Mouse (Mus musculus) c-Kit-positive CD71-positive TER-119-negative erythroid progenitor cells, embryonic 14.5 days (primary cell): ENCODE results near the gene Rorb.

ENCODE experiments used
- DNase-seq: peaks from one replicate; pipeline ENCODE4 v3.0.0-alpha.2; 2013; ENCODE audit warnings: low read depth

Gene Rorb

GRCm38 (mm10) chr19:19005144-19005543 lies 105.9 kb downstream of the Rorb start:
- no peak for DNase-seq

GRCm38 (mm10) chr19:19004023-19004656 lies 106.9 kb downstream of the Rorb start:
- DNase-seq = no peak

- DNase-seq = no peak
These were observed 112.0 kb downstream of the Rorb start for GRCm38 (mm10) chr19:18998966-18999365.

- no peak for DNase-seq
These were observed 113.3 kb downstream of the Rorb start for GRCm38 (mm10) chr19:18997711-18998110.

- DNase-seq = no peak
These were observed 131.0 kb downstream of the Rorb start for GRCm38 (mm10) chr19:18979996-18980395.

GRCm38 (mm10) chr19:18974796-18975660 lies 136.0 kb downstream of the Rorb start:
- no peak for DNase-seq

- no peak for DNase-seq
These were observed 141.6 kb downstream of the Rorb start for GRCm38 (mm10) chr19:18969386-18969785.

DNA sequence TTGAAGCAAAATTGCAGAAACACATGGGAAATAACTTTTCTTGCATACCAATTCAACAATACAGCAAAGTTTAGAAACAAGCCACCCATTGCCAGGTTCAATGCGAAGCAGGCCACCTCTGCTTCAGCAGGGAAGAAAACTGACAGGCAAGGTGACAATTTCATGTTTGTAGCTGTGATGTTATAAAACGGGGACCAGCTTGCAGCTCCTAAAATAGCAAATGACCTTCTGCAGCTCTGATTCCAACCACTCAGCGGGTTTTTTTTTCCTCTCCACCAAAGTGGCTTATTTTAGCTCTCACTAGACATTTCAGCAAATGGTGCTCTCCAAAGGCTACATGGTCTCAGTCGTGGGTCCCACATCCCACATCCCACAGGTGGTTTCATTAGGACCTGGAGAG lies 143.7 kb downstream of the Rorb start:
- no peak for DNase-seq

DNA sequence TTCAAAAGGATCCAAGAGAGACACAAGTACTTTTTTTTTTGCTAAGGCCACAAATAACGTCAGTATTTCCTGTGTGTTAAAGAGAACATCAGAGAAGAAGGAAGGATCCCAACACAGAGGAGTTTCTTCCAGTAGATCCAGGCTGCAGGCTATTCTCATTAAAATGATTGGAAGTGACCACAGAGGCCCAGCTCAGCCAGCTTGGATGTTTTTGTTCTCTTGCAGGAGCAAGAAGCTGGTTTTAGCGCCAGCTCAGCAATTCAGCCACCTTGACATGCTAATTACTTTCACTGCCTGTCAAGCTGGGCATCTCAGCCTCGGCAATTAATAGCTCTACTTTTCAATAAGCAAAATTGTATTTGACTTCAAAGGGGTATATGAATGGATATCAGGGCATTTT lies 151.1 kb downstream of the Rorb start:
- no peak for DNase-seq

DNA sequence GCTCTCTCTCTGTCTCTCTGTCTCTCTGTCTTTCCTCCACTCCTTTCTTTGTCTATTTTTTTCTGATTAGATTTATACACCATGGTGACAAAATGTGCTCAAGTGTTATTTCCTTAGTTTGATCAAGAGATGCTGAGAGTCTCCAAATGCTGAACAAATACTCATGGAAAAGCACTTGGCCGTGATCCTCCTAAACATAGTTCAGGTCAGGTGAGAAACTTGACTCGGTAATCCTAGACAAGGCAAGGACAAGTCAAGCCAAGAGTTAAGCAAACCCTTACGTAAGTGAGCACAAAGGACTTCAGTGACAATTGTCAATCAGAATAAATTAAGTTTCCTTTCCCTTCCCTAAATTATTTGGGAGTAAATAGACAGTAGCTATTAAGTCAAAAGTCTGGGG lies 158.2 kb downstream of the Rorb start:
- no peak for DNase-seq

- no peak for DNase-seq
These were observed 163.8 kb downstream of the Rorb start for GRCm38 (mm10) chr19:18947193-18947592.

DNA sequence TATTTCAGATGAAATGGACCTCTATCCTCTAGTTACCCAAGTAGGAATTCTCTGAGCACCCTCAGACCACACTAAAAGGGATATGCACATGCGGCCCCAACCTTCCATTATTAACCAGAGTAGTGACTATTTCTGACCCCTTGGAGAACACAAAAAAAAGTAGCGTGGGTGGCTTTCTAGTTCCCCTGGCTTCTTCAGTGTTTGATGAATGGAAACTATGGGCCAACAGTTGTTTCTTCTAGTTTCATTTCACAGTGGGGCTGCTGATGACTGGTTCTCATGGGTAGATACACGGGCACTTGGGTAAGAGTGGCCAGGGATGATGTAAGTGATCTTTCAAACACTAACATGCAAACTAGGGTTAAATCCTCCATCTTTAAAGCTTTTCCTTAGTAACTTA lies 165.7 kb downstream of the Rorb start:
- DNase-seq = no peak

GRCm38 (mm10) chr19:18941391-18941790 lies 169.6 kb downstream of the Rorb start:
- DNase-seq = no peak

DNA sequence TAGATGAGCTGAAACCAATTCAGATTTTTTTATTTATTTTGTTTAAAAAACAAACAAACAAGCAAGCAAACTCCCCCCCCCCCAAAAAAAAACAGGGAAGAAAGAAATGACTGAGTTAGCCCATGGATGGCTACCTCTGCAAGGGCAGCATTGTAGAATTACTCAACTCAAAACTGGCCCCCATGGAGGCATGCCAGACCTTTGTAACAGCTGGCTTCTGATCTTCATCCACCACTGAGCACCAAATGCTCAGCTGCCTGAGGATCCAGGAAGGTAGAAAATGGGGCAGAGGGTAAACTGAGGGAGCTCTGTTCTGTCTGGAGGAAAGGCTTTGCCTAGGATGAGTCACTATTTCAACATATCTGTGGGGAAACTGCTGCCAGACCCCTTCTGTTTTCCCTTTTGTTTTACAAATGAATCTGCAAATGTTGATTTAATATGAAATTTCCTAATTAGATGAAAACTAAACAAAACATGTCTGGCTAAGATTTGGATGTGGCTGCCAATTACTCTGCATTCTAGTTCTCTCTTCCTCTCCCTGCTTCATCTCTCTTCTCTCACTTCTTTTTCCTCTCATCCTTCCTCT lies 199.1 kb downstream of the Rorb start:
- no peak for DNase-seq

GRCm38 (mm10) chr19:18909641-18910040 lies 201.4 kb downstream of the Rorb start:
- no peak for DNase-seq

DNA sequence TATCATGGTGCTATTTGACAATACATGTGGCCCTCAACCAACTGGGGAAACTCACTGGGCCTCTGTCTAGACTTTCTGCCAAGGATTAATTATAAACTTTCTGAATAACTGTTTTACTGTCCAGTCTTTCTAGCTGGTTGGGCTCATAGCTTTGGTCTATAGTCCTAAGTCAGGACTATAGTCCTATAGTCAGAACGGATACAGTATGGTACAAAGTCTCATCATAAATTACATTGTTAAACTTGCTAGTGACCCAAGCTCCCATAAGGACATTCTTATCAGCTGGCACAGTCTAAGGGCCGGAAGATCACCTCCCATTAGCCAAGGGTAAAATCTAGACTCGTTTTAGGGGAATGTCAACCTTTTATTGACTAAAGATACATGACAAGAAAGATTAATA lies 205.5 kb downstream of the Rorb start:
- no peak for DNase-seq

DNA sequence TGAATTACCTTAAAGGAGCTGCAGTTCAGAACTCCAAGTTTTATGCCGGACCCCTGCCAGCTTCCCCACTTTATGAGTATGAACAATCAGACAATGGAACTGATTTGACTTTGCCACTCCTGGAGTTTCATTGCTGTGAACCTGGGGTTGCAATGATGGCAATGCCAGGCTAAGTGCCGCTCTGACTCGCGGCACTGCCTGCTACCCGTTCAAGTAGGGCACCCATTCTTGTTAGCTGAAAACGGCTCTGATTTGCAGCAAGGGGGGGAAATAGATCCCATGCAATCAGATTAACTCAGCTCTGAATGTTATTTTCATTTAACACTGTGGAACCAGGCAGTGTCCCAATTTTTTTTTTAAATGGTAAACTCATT lies 208.3 kb downstream of the Rorb start:
- DNase-seq = no peak

DNA sequence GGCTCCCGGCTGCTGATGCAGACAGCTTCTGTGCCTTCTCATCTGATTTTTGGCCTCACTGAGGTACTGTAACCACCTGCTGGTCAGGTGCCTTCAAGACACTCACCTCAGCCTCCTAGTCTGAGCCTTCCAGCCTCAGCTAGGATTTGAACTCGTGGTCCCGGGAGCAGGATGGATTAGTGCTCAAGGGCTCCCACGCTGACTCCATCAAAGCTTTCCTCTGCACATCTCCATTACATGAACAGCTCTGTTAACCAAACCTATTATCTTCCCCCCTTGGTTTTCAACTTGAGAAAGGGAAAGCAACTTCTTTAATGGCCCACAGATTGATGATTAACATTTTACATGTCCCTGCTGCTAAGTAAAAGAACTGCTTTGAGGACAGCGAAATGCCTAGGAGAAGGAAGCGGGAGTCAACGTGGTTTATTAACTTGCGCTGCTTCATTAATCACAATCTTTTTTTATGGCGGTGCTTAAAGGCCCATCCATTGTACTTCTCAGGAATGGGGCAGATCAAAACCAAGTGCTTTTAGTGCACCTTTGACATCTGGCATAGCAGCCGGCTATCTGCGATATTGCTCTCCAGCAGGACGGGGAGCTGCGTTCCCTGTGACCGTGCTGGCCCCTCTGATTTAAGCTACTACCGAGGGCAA lies 208.8 kb downstream of the Rorb start:
- no peak for DNase-seq

GRCm38 (mm10) chr19:18898238-18898637 lies 212.8 kb downstream of the Rorb start:
- no peak for DNase-seq

GRCm38 (mm10) chr19:18890216-18890615 lies 220.8 kb downstream of the Rorb start:
- DNase-seq = no peak

- no peak for DNase-seq
These were observed 221.4 kb downstream of the Rorb start for GRCm38 (mm10) chr19:18889632-18890031.

- no peak for DNase-seq
These were observed 221.8 kb downstream of the Rorb start for GRCm38 (mm10) chr19:18889117-18889627.
